Mouse (Mus musculus) left cerebral cortex, adult 18-20 months (tissue): ENCODE measurements around the gene Prss3. TPM values are rescaled to one million over a fixed set of nuclear protein-coding genes. Genes with fewer than 3 reads are reported as not detected.
"Not testable (repeated sequence)": the region's sequence is repeated elsewhere in the genome, so short reads cannot be mapped to it uniquely, and the experiment has no call there.

ENCODE experiments used
- DNase-seq, 2 experiments: peaks; one replicate each; pipeline ENCODE4 v3.0.0; 2021 to 2022; ENCODE audit warnings: low spot score in 2 of 2, mixed read lengths in 1 of 2
- long read RNA-seq, 2 experiments: library from polyadenylated mRNA; stranded (forward); transcript quantifications; one replicate each; pipeline ENCODE4 v2.0.0; 2021
- total RNA-seq, 2 experiments: library from RNA; stranded (reverse); gene quantifications; 2 replicates each; pipeline ENCODE4 v1.2.3; 2021

Prss3 gene
- total RNA-seq: not detected
- long read RNA-seq, experiment 1: 0 reads
- long read RNA-seq, experiment 2: 0 reads

- DNase-seq: not testable (repeated sequence)
Observed at GRCm38 (mm10) chr6:41377578-41377977, at the start of gene Prss3. Gene Prss3 (minus strand): TSS chr6:41377678.

- DNase-seq: not testable (repeated sequence)
Observed at GRCm38 (mm10) chr6:41392056-41392455, 14.6 kb upstream of the Prss3 start, which contains the start of gene Gm5771. Gene Gm5771 (plus strand): TSS chr6:41392356.

GRCm38 (mm10) chr6:41391640-41392039 is 14.2 kb upstream of the Prss3 start:
- not testable (repeated sequence) for DNase-seq

- no peak for DNase-seq
Observed at GRCm38 (mm10) chr6:41386781-41387180, 9.3 kb upstream of the Prss3 start.

- DNase-seq: not testable (repeated sequence)
Observed at GRCm38 (mm10) chr6:41373772-41374171, 3.7 kb downstream of the Prss3 start.

- DNase-seq: no peak
Observed at GRCm38 (mm10) chr6:41353932-41354331, 23.5 kb downstream of the Prss3 start, which contains the start of gene Try10. Gene Try10 (plus strand): TSS chr6:41354105.

Other genes with a start within 250 kb of the Prss3 start
- not detected for gene Try4, start 75.4 kb downstream of the Prss3 start, total RNA-seq
- not detected for gene Try5, start 60.8 kb downstream of the Prss3 start, total RNA-seq
- not detected for gene Try10, start 23.6 kb downstream of the Prss3 start, total RNA-seq
- not detected for gene Gm5771, start 14.7 kb upstream of the Prss3 start, total RNA-seq
- gene Gm10334, start 68.5 kb upstream of the Prss3 start, total RNA-seq: under 1 TPM; 0.58 to 0.68 TPM
- gene Prss1, start 81.3 kb upstream of the Prss3 start, total RNA-seq: not detected
- gene Prss2, start 144.1 kb upstream of the Prss3 start, total RNA-seq: not detected
- 100 to 1,000 TPM; 115 to 119 TPM for gene Ephb6, start 227.8 kb upstream of the Prss3 start, total RNA-seq